Mouse (Mus musculus) testis, adult 2 months (tissue): Measurements from ENCODE around the gene Smad5.
A peak's percentile ranks its signal among the peaks of the same experiment; 100 is the strongest.

ENCODE experiments used
- CTCF ChIP-seq: fragments of 200-500 bp; IDR thresholded peaks from 2 replicates; pipeline ENCODE4 v1.5.1; 2012; ENCODE audit warnings: low read depth, mild to moderate bottlenecking, inconsistent platforms, low read length, moderate library complexity; ENCODE audit not compliant: control insufficient read depth, insufficient read depth, insufficient replicate concordance
- POLR2A ChIP-seq: fragments of 200-500 bp; IDR thresholded peaks from 2 replicates; pipeline ENCODE4 v1.6.1; 2012; ENCODE audit warnings: low read depth, mild to moderate bottlenecking, inconsistent platforms, low read length, moderate library complexity; ENCODE audit not compliant: control insufficient read depth

DNA sequence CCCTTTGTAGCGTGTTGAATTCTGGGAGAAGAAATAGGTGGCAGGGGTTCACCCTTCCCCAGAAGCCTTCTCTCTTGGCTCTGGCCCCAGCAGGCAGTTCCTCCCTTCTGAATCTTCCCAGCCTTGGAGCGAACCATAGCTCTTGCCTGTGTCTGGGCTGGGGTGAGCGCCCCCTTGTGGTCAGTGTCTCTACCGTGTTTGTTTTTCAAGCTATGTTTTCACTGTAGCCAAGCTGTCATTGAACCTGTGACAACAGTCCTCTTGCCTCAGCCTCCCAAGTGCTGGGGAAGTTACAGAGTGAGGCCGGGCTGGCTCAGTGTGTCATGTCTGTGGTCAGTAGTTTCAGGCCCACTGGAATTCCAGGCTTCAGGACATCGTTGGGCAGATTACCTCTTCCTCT is 55.7 kb downstream of the Smad5 start:
- peak; percentile 86 for TF ChIP-seq CTCF
- no peak for TF ChIP-seq POLR2A
